Mouse (Mus musculus): Measurements from ENCODE around the gene Emsy. TPM values are rescaled to one million over a fixed set of nuclear protein-coding genes. Genes with fewer than 3 reads are reported as not detected.
A peak's percentile ranks its signal among the peaks of the same experiment; 100 is the strongest.

Gene Emsy
- total RNA-seq, 2 experiments from 2014 or later: 20.5 to 53.5 TPM

GRCm38 (mm10) chr7:98550596-98550995 lies 106.0 kb downstream of the Emsy start:
- no peak for ATAC-seq (replicated peaks; ENCODE audit: poor library complexity, severe bottlenecking)

- peak; percentile 84 for ATAC-seq (replicated peaks; ENCODE audit: poor library complexity, severe bottlenecking)
Measured at GRCm38 (mm10) chr7:98548839-98549238, 107.7 kb downstream of the Emsy start.

GRCm38 (mm10) chr7:98544556-98544955 lies 112.0 kb downstream of the Emsy start:
- no peak for ATAC-seq (replicated peaks; ENCODE audit: poor library complexity, severe bottlenecking)

DNA sequence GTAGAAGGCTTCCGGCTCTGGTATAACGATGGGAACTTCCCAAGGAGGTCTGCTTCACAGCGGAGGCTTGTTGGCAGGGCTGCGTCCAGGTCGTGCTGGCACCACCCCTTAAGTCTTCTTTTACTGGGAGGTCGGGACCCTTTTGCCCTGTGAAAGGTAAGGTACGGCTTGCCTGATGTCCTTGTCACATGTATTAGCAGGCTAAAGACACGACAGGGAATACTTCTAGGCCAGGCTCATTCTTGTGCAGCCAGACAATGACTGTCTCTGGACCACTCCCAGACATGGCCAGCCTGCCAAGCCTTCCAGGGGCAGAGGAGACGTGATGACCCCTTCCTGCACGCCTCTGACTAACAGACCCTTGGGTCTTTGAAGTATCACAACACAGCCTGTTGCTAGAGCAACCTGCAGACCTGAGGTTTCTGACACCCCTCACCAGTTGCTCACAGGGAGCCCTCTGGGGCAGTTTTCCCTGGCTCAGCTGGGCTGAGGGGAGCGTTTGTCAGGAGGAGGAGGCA lies 112.7 kb downstream of the Emsy start:
- ATAC-seq (replicated peaks; ENCODE audit: poor library complexity, severe bottlenecking): no peak

DNA sequence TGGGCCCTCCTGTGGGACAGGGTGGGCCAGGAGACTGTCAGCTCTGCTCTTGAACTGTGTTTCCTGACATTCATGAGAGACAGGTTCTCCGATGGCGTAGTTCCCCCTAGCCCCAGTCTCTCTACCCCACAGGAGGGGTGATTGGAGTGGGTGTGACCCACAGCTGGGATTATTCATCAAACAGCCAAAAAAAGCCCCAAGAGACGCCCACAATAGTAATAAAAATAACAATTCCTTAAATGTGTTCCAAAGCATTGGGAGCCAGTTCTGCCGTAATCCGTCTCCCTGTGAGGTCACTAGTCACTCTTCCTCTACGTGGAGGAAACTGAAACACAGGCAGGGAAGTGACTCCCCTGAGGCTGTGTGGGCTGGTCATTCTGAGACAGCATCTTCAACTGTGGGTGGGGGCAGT lies 113.8 kb downstream of the Emsy start:
- peak; percentile 91 for ATAC-seq (replicated peaks; ENCODE audit: poor library complexity, severe bottlenecking)

DNA sequence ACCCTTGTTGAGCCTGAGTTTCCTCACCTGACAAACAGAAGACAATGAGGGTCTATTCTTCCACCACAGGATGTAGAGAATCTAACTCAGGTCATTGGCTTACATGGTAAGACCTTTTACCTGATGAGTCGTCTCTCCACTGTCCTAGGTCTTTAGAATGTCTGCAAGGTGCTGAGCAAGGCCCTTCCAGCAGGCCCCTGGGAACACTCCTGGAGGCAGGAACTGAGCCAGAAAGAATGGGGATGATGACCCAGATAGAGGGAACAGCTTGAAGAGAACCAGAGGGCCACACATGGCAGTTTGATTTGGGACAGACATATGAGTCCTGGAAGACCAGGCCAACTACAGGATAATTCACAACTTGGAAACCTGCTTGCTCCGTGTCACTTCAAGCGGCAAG lies 114.3 kb downstream of the Emsy start:
- no peak for ATAC-seq (replicated peaks; ENCODE audit: poor library complexity, severe bottlenecking)

DNA sequence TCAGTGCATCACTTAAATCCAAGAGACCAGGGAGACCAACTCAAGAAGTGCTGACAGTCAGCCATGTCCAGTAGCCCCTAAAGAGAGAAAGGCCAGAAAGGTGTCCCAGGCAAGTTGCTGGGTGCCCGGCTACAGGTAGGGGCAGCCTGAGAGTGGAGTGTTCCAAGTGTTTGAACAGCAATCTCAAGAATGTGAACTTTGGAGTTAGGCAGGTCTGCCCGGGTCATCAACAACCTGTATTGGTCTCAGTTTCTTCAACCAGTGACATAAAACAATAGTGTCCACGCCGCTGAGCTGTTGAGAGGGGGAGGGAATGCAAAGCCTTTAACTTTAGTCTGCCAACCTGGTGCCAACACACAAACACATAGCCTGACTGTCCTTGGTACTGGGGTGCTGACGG lies 115.0 kb downstream of the Emsy start:
- no peak for ATAC-seq (replicated peaks; ENCODE audit: poor library complexity, severe bottlenecking)

DNA sequence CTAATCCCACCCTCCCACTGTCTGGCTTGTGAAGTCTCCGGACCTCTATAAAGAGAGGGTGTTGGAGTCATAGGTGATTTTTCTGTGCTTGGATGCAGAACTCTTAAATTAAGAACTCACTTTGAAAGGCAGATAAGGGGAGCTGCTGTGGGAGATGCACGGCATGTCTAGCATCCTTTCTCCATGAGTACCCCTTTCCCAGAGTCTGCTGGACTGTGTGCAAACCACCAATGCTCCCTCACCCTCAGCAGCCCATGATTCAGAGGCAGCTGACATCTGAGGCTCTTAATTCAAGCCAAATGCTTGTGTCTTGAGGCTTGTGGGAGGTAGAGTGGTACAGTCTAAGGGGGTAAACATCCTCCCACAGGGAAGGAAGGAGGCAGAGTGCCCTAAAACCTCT lies 115.7 kb downstream of the Emsy start:
- no peak for ATAC-seq (replicated peaks; ENCODE audit: poor library complexity, severe bottlenecking)

DNA sequence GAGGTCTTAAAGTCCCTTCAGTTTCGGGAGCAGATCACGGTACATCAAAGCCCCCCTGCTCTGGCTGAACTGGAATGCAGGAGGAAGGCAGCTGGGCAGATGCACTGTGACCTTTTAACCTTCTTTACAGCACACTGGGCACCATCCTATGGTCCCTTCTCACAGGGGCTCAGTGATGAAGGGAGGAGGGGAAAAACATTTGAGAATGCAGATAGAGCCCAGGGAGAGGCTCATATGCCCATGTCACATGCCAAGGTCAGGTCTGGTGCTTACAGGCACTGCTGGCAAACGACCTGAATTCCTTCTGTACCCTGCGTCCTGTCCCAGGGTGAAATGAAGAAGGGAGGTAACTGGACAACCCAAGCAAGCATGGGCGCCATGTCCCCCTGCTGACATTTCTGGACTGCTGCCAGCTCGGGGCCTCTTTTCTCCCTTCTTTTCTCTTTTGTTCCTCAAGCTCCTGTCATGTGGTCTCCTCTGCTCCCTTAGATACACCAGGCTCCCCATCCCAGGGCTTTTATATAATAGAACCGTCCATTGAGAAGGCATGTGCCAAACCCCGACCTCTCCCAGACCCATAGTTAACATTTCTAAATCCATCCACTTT lies 118.5 kb downstream of the Emsy start:
- no peak for ATAC-seq (replicated peaks; ENCODE audit: poor library complexity, severe bottlenecking)

GRCm38 (mm10) chr7:98537210-98537966 lies 119.2 kb downstream of the Emsy start:
- ATAC-seq (replicated peaks; ENCODE audit: poor library complexity, severe bottlenecking): no peak

Other genes with a start within 250 kb of the Emsy start
- gene Gucy2d, start 216.4 kb downstream of the Emsy start, total RNA-seq (2014; fragmentation: Nextera tagmentation): not detected in 2 replicates
- gene Gucy2d, start 216.4 kb downstream of the Emsy start, total RNA-seq (2017): not detected in 2 replicates
- gene Lrrc32, start 167.5 kb downstream of the Emsy start, total RNA-seq (2014; fragmentation: Nextera tagmentation): not detected in 2 replicates
- not detected in 2 replicates for gene Lrrc32, start 167.5 kb downstream of the Emsy start, total RNA-seq (2017)
- gene Thap12, start 46.3 kb upstream of the Emsy start, total RNA-seq (2014; fragmentation: Nextera tagmentation): 44.7 and 52.8 TPM in 2 replicates
- 87.6 and 100 TPM in 2 replicates for gene Thap12, start 46.3 kb upstream of the Emsy start, total RNA-seq (2017)
- not detected in 2 replicates for gene Wnt11, start 178.3 kb upstream of the Emsy start, total RNA-seq (2014; fragmentation: Nextera tagmentation)
- gene Wnt11, start 178.3 kb upstream of the Emsy start, total RNA-seq (2017): not detected in 2 replicates

All from granulocyte monocyte progenitor cell, adult 5-6 weeks (primary cell).